Mouse (Mus musculus) stomach, embryonic 14.5 days (tissue): ENCODE data around the gene Tspan17. TPM values are rescaled to one million over a fixed set of nuclear protein-coding genes. Genes with fewer than 3 reads are reported as not detected.
A peak's percentile ranks its signal among the peaks of the same experiment; 100 is the strongest.

Experiments used
- ATAC-seq: fragments of 200-750 bp; cut with Nextera tagmentation; 2 replicates; pipeline ENCODE4 v1.8.0; 2017; ENCODE audit warnings: low read depth, moderate TSS enrichment; ENCODE audit not compliant: insufficient number of reproducible peaks, insufficient read depth, low FRiP score
- H3K27ac ChIP-seq: fragments of 300-500 bp; sonication (generic); 2 replicates; pipeline ENCODE4 v1.5.1; 2014; ENCODE audit warnings: mild to moderate bottlenecking, low read length, moderate library complexity, mixed read lengths
- H3K27me3 ChIP-seq: fragments of 300-500 bp; sonication (generic); 2 replicates; pipeline ENCODE4 v1.6.1; 2014; ENCODE audit warnings: low read length, control low read depth, mixed read lengths; ENCODE audit not compliant: control insufficient read depth, insufficient read depth
- H3K36me3 ChIP-seq: fragments of 300-500 bp; sonication (generic); 2 replicates; pipeline ENCODE4 v1.6.1; 2014; ENCODE audit warnings: mild to moderate bottlenecking, control low read depth, low read length, moderate library complexity, mixed read lengths; ENCODE audit not compliant: control insufficient read depth, insufficient read depth
- H3K4me1 ChIP-seq: fragments of 300-500 bp; sonication (generic); 2 replicates; pipeline ENCODE4 v1.6.1; 2014; ENCODE audit warnings: low read length, control low read depth, mixed read lengths; ENCODE audit not compliant: control insufficient read depth, insufficient read depth
- H3K4me2 ChIP-seq: fragments of 300-500 bp; sonication (generic); replicated peaks from 2 replicates; pipeline ENCODE4 v1.6.1; 2014; ENCODE audit warnings: low read depth, low read length, control low read depth
- H3K4me3 ChIP-seq: fragments of 300-500 bp; sonication (generic); 2 replicates; pipeline ENCODE4 v1.5.1; 2014; ENCODE audit warnings: low read depth, low read length, control low read depth
- H3K9ac ChIP-seq: fragments of 300-500 bp; sonication (generic); replicated peaks from 2 replicates; pipeline ENCODE4 v1.6.1; 2014; ENCODE audit warnings: low read depth, mild to moderate bottlenecking, control low read depth, low read length, moderate library complexity, mixed read lengths
- H3K9me3 ChIP-seq: fragments of 300-500 bp; sonication (generic); 2 replicates; pipeline ENCODE4 v1.6.1; 2016; ENCODE audit warnings: low read depth, low read length, control low read depth; ENCODE audit not compliant: control insufficient read depth
- WGBS: fragments of 180-500 bp; shearing (Covaris S2); extraction: QIAGEN DNeasy Blood & Tissue Kit; methylation state at CpG from one replicate; pipeline ENCODE4 v1.1.7; 2014; 5-methylcytosine and 5-hydroxymethylcytosine counted together
- polyA plus RNA-seq: library from polyadenylated mRNA; unstranded; fragments of >200 nt; fragmentation: Nextera tagmentation; extraction: Ambion mirVana; gene quantifications from 2 replicates; pipeline ENCODE4 v1.2.1, GENCODE M21; 2014

Gene Tspan17
- polyA plus RNA-seq, 1 experiment from 2014 or later, result 11.6 TPM

DNA sequence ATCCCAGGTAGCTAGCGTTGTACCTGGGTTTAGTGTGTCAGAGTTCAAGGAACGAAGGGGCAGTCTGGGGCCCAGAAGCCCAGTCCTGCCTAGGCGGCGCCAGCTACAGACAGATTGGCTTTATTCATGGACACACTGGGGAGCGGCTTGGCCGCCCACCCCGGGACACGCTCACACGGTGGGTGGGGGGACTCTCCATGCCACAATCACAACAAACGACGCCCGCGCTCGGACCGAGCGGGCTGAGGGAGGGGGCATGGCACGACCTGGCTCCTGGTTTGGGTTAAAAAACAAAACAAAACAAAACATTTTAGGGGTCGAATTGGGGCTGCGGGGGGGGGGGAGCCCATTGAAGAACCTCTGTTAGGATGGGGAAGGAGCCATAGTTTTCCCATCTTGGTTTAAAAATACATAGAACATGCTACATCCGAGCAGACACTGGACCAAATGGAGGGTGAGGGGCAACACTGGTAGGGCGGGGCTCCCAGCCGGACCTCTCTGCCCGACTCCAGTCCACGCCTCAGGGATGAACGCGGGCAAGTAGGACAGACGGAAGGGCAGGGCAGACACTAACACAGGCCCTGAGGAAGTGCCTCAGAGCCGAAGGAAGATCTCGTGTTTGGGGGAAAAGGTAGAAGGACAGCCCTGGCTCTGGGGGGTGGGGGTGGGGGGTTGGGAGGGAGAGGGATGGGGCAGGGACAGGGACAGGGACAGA, 30.3 kb upstream of the Tspan17 start:
- Histone ChIP-seq H3K9ac (no peak overlapping the region), H3K9me3 (no peaks in the 10 kb centered on the region), H3K4me1 (no peaks in the 10 kb centered on the region), H3K4me3 (peak overlapping the region; percentile 28; the same call in 1 of the 2 replicates), H3K27ac (no peak overlapping the region), H3K4me2 (peak overlapping the region; percentile 49; the same call in 1 of the 2 replicates), H3K27me3 (peaks cover 16% of the 10 kb centered on the region), H3K36me3 (no peaks in the 10 kb centered on the region)
- ATAC-seq, result no peak; the same call in 1 of the 2 replicates
- WGBS, result 2% methylated on average over 29 of the region's 29 CpGs

DNA sequence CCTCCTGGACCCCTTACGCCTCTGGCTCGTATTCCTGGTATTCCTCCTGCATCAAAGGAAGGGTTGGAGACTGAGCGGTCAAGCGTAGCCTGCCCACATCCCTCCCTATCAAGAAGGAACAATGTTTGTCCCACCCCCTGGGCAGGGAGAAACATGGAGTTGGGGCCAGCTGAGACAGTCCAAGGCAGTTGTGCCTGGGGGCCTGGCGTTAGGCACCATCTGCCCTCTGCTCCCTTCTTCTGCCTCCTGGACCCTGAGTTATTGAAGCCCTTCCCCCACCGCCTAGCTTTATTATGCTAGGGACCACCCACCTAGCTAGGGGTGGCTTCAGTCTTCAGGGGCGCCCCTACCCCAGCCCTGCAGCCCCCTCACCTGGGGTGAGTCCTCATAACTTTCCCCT, 29.7 kb upstream of the Tspan17 start:
- Histone ChIP-seq H3K9me3 (no peaks in the 10 kb centered on the region), H3K27ac (no peak overlapping the region), H3K27me3 (peaks cover 19% of the 10 kb centered on the region), H3K36me3 (no peaks in the 10 kb centered on the region), H3K9ac (no peak overlapping the region), H3K4me1 (no peaks in the 10 kb centered on the region), H3K4me2 (no peak overlapping the region), H3K4me3 (no peak overlapping the region)
- 27% methylated on average over 7 of the region's 7 CpGs for WGBS
- ATAC-seq, result no peak

DNA sequence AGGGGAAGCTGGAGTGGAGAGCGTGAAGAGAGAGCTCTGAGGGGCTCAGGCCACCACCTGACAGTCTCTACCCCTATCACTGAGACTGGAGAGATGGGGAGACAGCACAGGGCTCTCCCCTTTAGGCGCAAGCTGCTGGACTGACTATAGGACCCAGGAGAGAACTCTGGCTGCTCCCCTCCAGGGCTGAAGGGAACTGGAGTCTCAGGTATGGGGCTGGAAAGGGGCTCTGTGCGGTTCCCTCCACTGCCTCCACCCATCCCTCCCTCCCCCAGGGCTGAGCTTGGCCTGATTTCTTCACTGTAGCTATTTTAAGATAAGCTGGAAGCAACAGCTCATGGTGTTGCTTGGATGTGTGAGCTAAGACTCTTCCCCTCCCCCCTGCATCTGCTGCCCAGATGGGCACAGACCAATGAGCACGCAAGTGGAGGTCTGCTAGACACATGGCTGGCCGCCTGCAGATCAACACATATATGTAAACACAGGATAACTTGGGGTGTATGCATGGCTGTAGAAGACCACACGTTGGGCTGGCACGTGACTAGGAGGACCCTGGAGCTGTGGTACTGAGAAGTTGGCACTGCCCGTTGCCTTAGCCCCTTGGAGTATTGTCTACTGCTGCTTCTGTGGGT, 28.9 kb upstream of the Tspan17 start:
- Histone ChIP-seq H3K36me3 (no peaks in the 10 kb centered on the region), H3K27ac (no peak overlapping the region), H3K4me2 (no peak overlapping the region), H3K9ac (no peak overlapping the region), H3K27me3 (peaks cover 23% of the 10 kb centered on the region), H3K4me1 (no peaks in the 10 kb centered on the region), H3K9me3 (no peaks in the 10 kb centered on the region), H3K4me3 (no peak overlapping the region)
- WGBS, result 58% methylated on average over 8 of the region's 8 CpGs
- ATAC-seq, result no peak

DNA sequence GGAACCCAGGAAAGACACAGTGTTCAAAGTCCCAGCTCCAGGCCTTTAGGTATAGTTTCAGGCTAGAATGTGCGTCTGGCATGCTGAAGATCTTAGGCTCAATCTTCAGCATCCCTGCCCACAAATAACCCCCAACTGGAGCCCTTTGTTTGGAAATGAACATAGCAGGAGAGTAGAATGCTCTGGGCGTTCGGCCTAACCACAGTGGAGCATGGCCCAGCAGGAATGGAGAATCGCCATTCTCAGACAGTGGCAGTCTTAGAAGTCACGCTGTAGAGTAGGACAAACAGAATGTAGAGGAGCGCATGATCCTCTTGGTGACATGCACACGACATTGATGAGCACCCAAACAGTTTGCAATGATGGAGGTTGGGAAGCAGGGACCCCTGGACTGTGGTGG, 28.3 kb upstream of the Tspan17 start:
- Histone ChIP-seq H3K9ac (no peak overlapping the region), H3K4me3 (no peak overlapping the region), H3K4me1 (0 out of 2 replicates have a peak, but pooled peaks cover under 1% of the 10 kb centered on the region), H3K36me3 (no peaks in the 10 kb centered on the region), H3K27ac (no peak overlapping the region), H3K4me2 (no peak overlapping the region), H3K9me3 (no peaks in the 10 kb centered on the region), H3K27me3 (peaks cover 27% of the 10 kb centered on the region)
- ATAC-seq, result no peak
- 76% methylated on average over 7 of the region's 7 CpGs for WGBS

DNA sequence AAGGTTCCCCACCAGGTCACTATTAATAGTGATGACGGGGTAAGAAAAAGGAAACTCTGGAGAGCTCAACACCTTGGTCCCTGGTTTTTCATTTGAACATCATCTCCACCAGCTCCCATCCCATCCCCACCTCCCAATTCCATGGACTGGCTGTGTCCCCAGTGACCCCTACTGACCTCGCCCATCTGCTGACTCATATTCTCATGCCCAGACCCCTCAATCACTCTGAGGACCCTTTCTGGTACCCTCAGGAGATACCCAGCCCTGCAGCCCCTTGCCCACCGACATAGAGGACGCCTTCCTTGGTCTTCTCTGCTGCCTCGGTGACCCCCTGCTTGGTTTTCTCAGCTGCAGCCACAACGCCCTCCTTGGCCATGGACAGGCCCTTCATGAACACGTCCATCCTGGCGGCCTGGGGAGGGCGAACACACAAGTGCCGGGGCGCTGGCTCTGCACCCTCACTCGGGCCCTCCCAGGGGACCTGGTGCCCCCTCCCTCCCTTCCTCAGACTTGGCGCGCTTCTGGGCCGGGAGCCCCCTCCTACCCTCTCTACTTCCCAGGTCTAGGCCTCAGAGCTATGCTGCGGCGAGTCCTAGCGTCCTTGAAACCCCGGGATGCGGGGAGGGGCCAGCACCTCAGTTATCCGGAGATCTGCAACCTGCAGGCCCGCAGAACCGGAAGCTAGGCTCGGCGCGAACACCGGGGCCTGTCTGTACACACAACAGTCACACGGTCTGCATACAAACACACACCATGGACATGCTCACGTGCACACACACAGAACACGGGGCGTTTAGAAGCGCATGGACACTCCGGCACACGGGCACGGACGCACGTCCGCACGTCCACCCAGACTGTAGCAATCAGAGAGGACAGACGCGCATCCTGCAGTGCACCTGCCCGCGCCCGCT, 23.6 kb upstream of the Tspan17 start:
- WGBS, result 4% methylated on average over 44 of the region's 44 CpGs
- Histone ChIP-seq H3K27ac (no peak overlapping the region), H3K4me2 (peak overlapping the region; percentile 44), H3K9ac (no peak overlapping the region), H3K4me1 (0 out of 2 replicates have a peak, but pooled peaks cover 6% of the 10 kb centered on the region), H3K27me3 (peaks cover 34% of the 10 kb centered on the region), H3K9me3 (no peaks in the 10 kb centered on the region), H3K36me3 (no peaks in the 10 kb centered on the region), H3K4me3 (peak overlapping the region; percentile 25)
- no peak for ATAC-seq

DNA sequence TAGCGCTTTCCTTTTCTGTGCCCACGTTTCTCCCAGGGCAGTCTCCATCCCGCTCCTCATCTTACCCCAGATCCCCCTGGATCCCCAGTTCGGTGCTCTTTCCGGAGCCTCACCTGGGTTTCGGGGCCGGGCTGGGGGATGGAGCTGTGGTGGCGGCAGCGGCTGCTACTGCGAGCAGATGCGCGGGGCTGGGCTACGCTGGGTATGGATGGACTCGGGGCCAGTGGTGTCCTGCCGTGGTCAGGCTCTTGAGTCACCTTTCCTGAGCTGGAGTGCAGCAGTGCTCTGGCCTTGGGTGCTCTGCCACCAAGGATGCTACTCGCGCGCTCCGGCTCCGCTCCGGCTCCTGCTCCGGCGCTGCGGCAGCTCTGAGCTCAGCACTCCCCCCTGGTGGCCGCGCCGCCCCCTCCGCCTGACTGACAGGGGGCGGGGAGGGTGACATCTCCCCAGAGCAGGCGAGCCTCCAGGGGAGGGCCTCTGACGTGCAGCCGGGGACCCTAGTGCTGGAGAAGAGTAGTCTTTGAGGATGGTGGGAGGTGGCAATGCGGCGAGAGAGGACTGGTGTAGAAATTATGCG, 22.9 kb upstream of the Tspan17 start, which contains the start of gene Sncb:
Gene Sncb, minus strand, starts transcription at position 404 of the 577 bp plus-strand sequence.
- Histone ChIP-seq H3K4me3 (peak within 1 kb of the TSS; percentile 25), H3K27ac (no peak within 1 kb of the TSS), H3K9ac (no peak within 1 kb of the TSS), H3K4me2 (peak within 1 kb of the TSS; percentile 44), H3K4me1 (0 out of 2 replicates have a peak, but pooled peaks cover 6% of the 10 kb centered on the region), H3K36me3 (no peaks in the 10 kb centered on the region), H3K9me3 (no peaks in the 10 kb centered on the region), H3K27me3 (peaks cover 34% of the 10 kb centered on the region)
- peak; percentile 69; the same call in 1 of the 2 replicates for ATAC-seq
- 3% methylated on average over 35 of the region's 35 CpGs for WGBS

DNA sequence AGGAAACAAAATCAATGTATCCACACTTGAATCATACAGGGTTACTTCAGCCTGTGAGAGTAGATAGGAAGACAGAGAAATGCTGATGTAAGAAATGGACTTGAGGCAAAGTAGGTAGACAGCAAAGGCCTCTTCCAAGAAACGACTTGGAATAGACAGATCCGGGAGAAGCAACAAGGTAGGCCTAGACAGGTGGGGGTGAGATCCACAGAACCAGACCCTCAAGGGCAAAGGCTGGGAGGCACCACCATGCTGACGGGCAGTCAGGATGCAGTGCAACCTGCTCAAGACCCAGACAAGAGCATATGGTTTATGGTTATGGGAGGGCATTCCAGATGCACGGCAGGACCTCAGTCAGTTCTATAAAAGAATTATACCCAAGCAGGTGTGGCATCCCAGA, 22.2 kb upstream of the Tspan17 start:
- H3K36me3 ChIP-seq, result no peaks in the 10 kb centered on the region
- no peak overlapping the region for H3K27ac ChIP-seq
- no peak for ATAC-seq
- no peak overlapping the region for H3K4me3 ChIP-seq
- no peak overlapping the region for H3K9ac ChIP-seq
- no peak overlapping the region for H3K4me2 ChIP-seq
- H3K9me3 ChIP-seq, result no peaks in the 10 kb centered on the region
- 0 out of 2 replicates have a peak, but pooled peaks cover 6% of the 10 kb centered on the region for H3K4me1 ChIP-seq
- peaks cover 34% of the 10 kb centered on the region for H3K27me3 ChIP-seq
- 82% methylated on average over 4 of the region's 4 CpGs for WGBS

DNA sequence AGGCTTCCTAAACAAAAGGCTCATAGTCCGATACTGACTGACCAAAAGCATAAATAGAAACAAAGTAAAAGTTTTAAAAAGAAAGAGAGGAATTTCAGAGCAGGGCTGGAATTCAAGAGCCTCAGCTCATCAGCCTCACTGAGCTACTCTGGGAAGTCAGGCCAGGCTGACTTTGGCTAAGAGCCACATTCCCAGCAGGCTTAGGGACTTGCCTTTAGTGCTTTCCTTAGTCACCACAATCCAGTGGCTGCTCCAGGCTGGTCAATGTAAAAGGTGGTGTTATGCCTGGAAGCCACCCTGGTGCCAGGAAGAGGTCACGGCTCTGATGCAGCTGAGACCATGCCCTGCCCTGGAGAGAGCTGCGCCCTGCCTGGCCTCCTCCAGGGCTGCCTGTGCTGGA, 8.6 kb upstream of the Tspan17 start:
- H3K9me3 ChIP-seq, result no peaks in the 10 kb centered on the region
- no peaks in the 10 kb centered on the region for H3K27me3 ChIP-seq
- 78% methylated on average over 3 of the region's 3 CpGs for WGBS
- no peak overlapping the region for H3K9ac ChIP-seq
- ATAC-seq, result no peak
- H3K4me2 ChIP-seq, result no peak overlapping the region
- H3K27ac ChIP-seq, result no peak overlapping the region
- no peaks in the 10 kb centered on the region for H3K36me3 ChIP-seq
- no peak overlapping the region for H3K4me3 ChIP-seq
- no peaks in the 10 kb centered on the region for H3K4me1 ChIP-seq
